Mouse (Mus musculus) megakaryocyte-erythroid progenitor cell, adult 5-6 weeks (primary cell): ENCODE measurements around the gene Gfod1. TPM values are rescaled to one million over a fixed set of nuclear protein-coding genes. Genes with fewer than 3 reads are reported as not detected.
A peak's percentile ranks its signal among the peaks of the same experiment; 100 is the strongest.

Experiments used
- ATAC-seq: replicated peaks from 2 replicates; pipeline ENCODE4 v1.8.0; 2016; ENCODE audit warnings: mild to moderate bottlenecking, inconsistent platforms; ENCODE audit not compliant: severe bottlenecking, poor library complexity, low FRiP score, low TSS enrichment
- total RNA-seq, 2 experiments: library from RNA; stranded (forward) in 1 of 2; stranded (reverse) in 1 of 2; fragments of 200-1000, 215-1000 nt in 1 of 2; fragments of >200 nt in 1 of 2; fragmentation: Nextera tagmentation in 1 of 2; gene quantifications; 2 replicates each; pipeline ENCODE4 v1.2.3; 2014 to 2017

The Gfod1 gene
- total RNA-seq, 2 experiments from 2014 or later, result 0.42 to 1.6 TPM

GRCm38 (mm10) chr13:43183248-43184055 is 120.5 kb downstream of the Gfod1 start:
- no peak for ATAC-seq

- ATAC-seq, result peak; percentile 74
These were observed 121.3 kb downstream of the Gfod1 start for GRCm38 (mm10) chr13:43182465-43183201.

- ATAC-seq, result peak; percentile 66; the same call in 1 of the 2 replicates
These were observed 122.9 kb downstream of the Gfod1 start for GRCm38 (mm10) chr13:43181104-43181503.

GRCm38 (mm10) chr13:43177317-43177716 is 126.7 kb downstream of the Gfod1 start:
- no peak for ATAC-seq

GRCm38 (mm10) chr13:43176676-43177075 is 127.3 kb downstream of the Gfod1 start:
- ATAC-seq, result no peak

- peak; percentile 61 for ATAC-seq
These were observed 130.7 kb downstream of the Gfod1 start for GRCm38 (mm10) chr13:43173262-43173661.

GRCm38 (mm10) chr13:43172036-43172713 is 131.8 kb downstream of the Gfod1 start:
- ATAC-seq, result 0 out of 2 replicates have a peak, but pooled peaks have one; percentile 24

- ATAC-seq, result peak; percentile 93
These were observed 132.8 kb downstream of the Gfod1 start, which contains the start of gene Tbc1d7 for GRCm38 (mm10) chr13:43171020-43171710. TSS of gene Tbc1d7 (minus strand) at chr13:43171501.

GRCm38 (mm10) chr13:43167721-43168120 is 136.3 kb downstream of the Gfod1 start:
- no peak for ATAC-seq

GRCm38 (mm10) chr13:43159429-43159828 is 144.5 kb downstream of the Gfod1 start:
- no peak for ATAC-seq

GRCm38 (mm10) chr13:43158281-43158680 is 145.7 kb downstream of the Gfod1 start:
- ATAC-seq, result no peak

- no peak for ATAC-seq
These were observed 146.6 kb downstream of the Gfod1 start for GRCm38 (mm10) chr13:43157370-43157769.

- no peak for ATAC-seq
These were observed 151.9 kb downstream of the Gfod1 start for GRCm38 (mm10) chr13:43152005-43152520.

GRCm38 (mm10) chr13:43149661-43150060 is 154.3 kb downstream of the Gfod1 start:
- ATAC-seq, result no peak

GRCm38 (mm10) chr13:43148692-43149091 is 155.3 kb downstream of the Gfod1 start:
- ATAC-seq, result no peak

GRCm38 (mm10) chr13:43146515-43147258 is 157.3 kb downstream of the Gfod1 start:
- ATAC-seq, result no peak
